Mouse (Mus musculus): Measurements from ENCODE around the gene Rhov. TPM values are rescaled to one million over a fixed set of nuclear protein-coding genes. Genes with fewer than 3 reads are reported as not detected.

Gene Rhov
- total RNA-seq (2015; ENCODE audit: low replicate concordance) (not detected in 2 replicates), total RNA-seq (2017; ENCODE audit: low replicate concordance) (not detected in 2 replicates)

DNA sequence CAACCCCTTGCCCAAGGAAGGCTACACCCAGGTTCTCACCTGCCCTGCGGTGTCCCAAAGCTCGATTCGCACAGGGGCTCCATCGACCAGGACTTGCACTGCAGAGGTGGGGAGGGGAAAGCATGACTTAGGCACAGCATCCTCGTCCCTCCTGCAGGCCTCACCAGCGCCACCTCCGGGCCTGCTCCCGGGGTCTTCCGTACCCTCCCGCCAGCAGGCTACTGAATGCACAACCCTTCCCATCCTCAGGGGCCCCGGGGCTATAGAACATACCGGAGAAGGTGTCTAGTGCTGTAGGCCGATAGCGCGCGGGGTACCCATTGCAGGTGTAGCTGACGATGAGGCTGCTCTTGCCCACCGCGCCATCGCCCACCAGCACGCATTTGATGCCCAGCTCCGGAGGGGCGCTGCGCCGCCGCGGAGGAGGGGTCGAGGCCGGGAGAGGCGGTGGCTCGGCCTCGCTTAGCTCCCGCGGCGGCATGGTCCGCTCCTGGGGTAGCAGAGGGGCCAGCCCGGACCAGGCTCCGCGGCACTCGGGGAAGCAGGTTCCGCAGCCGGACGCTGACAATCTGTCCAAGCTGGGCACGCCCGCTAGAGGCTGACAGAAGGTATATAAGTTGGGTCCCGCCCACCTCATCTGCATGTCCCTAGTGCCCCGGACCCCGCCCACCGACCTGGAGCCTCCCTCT is at the start of gene Rhov:
Gene Rhov, minus strand, starts transcription at position 630 of the 689 bp plus-strand sequence.
- peak; percentile 77 for ATAC-seq (replicated peaks; ENCODE audit: low FRiP score, poor library complexity, severe bottlenecking)

DNA sequence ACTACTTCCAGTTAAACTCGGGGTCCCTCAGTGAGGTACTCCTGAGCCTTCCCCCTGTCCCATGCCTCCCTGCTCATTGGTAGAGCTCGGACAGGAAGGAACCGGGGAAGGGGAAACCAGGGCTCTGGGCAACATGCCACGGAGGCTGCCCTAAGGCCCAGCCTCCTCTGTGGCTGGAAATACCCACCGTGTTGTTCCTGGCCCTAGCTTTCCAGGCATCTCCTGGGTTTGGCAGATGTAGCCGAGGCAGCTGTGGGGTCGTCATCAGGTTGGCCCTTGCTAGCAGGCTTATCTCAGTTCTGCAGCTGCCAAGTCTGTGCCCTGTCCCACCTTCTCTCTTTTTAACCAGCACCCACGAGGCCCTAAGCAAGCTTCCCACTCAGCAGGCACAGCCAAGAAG is 49.5 kb upstream of the Rhov start:
- no peak for ATAC-seq (replicated peaks; ENCODE audit: low FRiP score, poor library complexity, severe bottlenecking)

DNA sequence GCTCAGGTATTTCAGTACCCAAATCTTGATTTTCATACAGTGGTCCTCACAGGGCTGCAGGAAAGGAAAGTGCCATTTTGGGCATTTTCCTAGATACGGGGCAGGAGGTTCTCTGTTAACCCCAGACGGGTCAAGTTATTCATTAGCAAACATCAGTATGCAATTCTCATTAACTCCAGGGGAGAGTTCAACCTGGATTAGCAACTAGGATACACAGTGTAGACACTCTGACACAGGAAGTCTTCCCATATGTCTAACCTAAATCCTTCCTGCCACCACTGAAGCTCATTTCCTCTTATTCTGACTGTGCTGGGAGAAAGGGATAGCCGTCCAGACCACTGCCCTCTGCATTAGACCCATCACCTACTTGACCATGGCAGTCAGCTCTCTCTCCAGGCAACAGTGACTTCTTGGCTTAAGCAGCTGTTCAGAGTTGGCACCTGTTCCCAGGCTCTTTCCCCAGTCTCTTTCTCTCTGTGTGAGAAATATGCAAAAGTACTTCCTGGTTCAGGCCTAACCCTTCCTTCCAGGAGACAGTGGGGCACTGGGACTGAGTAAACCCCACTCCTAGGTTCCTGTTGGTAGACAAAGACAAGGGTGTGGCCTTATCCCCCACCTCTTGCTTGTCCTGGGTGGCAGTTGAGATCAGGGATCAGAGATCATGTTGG is 47.1 kb upstream of the Rhov start:
- no peak for ATAC-seq (replicated peaks; ENCODE audit: low FRiP score, poor library complexity, severe bottlenecking)

DNA sequence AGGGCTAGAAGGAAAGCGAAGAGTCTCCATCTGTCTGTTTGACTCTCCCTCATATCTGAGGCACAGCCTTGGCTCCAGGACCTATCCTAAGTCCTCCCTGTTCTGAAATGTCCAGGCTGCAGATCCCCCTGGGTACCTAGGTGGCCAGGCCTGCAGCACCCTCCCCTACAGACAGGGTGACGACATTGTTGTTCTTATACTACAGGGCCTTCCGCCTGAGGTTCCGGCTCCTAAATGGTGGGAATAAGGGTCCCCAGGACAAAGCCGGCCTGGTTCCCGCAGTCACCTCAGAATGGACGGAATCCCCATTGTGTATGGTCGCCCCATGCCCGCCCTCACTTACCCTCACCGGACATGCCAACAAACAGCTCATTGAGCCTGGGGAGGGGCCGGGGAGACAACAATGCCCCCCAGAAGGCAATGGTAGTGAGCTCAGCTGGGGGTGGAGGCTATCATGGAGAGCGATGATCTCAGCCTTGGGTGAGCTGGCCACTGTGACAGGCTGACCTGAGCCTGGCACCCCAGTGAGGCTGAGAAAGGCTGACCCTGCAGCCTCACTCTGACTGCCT is 43.8 kb upstream of the Rhov start:
- no peak for ATAC-seq (replicated peaks; ENCODE audit: low FRiP score, poor library complexity, severe bottlenecking)

DNA sequence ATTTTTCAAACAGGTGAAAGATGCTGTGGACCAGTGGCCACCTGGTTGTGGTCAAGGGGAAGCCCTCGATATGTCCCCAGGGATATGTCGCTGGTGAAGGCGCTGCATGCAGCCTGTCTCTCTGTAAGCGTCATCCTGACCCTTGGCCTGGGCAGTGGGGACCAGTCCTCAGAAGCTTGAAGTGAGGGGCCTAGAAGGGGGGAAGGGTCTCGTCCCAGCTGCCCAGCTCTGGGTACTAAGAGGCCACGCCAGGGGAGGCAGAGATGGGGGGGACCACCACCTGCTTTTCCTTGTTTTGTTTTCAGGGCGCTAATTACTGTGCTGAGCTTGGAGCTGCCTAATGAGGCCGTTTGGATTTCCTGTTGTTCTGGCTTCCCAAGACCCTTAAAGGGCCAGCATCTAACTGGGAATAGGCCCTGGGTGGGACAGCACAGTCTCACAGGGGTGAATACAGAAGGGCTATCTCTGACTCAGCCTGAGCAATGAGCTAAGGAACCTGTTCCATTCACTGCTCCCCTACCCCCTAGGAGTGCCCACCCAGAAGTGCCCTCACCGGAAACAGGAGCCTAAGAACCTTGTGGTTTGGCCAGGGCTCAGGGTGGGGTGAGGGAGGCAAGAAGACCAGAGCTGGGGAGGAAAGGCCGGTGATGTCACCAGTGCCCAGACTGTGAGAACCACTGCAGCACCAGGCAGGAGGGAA is 42.9 kb upstream of the Rhov start:
- ATAC-seq (replicated peaks; ENCODE audit: low FRiP score, poor library complexity, severe bottlenecking): no peak

DNA sequence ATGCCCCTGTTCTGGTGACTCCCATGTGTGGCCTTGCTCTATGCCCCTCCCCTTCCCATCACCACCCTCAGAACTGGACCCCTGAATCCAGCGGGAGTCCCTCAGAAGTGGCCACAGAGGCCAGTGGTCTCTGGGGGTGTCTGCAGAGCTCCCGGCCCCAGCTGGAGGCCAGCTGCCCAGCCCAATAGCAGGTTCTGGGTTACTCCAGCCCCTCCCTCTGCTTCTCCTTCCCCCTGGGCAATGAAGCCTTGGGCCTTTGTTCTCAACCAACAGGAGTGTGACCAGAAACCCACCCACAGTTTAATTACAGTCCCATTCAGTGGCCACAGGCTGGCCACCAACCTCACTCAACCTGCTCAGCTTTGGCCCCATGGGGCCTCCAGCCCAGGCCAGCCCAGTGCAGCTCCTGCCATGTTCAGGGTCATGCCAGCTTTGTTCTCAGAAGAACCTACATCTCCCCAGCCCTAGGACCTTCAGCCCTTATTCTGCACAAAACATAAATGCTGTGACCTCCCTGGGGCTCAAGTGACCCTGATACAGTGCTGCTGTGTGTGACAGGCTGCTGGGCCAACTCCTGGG is 41.4 kb upstream of the Rhov start:
- ATAC-seq (replicated peaks; ENCODE audit: low FRiP score, poor library complexity, severe bottlenecking): no peak

DNA sequence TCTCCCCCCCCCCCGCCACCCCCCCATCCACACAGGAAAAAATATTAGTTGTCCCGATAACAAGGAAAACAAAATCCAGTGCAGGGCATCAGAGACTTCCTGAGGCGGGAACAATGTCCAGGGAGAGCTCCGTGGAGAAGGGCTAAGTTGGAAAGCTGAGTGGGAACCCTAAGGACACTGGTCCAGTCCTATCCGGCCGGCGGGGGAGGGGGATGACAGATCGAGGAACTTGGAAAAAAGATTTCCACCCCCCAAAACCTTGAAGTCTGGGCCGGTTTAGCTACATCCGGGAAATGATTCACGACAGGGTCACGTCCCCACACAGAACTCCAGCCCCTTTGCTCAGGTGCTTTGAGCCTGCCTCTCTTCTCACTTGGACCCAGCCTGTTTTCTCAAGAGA is 40.5 kb upstream of the Rhov start:
- no peak for ATAC-seq (replicated peaks; ENCODE audit: low FRiP score, poor library complexity, severe bottlenecking)

DNA sequence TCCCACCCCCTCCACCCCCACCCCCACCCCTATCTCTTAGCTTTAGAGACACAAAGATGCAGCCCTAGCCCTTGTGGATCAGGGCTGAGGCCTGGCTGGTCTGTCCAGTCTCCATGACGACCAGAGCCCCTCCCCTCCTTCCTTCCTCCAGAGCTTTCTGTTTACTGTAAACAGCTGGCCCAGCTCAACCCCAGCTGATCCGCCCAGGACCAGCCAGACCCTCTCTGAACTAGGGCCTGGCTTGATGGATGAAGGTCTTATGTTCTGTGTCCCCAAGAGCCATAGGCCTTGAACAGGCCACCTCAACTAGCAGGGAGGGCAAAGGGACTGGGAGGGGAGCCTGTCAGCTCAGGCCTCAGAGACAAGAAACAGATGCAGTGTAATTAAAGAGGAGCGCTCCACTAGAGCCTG is 33.7 kb upstream of the Rhov start:
- no peak for ATAC-seq (replicated peaks; ENCODE audit: low FRiP score, poor library complexity, severe bottlenecking)

DNA sequence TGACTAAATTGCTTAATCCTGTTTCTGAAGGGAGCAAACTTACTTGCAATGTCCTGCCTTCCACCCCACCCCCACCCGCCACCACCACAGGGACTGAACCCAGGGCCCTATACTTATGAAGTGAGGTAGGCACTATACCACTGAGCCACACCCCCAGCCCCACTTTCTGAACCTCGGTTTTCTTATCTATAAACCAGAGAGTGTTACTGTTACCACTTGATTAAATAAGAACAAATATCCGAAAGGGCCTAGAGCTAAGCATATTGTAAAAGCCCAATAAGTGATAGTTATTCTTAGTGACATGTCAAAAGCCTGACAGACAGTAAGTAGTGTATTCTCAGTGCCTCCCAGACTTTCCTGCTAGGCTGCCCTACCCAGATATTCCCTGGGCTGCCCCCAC is 33.3 kb upstream of the Rhov start:
- no peak for ATAC-seq (replicated peaks; ENCODE audit: low FRiP score, poor library complexity, severe bottlenecking)

DNA sequence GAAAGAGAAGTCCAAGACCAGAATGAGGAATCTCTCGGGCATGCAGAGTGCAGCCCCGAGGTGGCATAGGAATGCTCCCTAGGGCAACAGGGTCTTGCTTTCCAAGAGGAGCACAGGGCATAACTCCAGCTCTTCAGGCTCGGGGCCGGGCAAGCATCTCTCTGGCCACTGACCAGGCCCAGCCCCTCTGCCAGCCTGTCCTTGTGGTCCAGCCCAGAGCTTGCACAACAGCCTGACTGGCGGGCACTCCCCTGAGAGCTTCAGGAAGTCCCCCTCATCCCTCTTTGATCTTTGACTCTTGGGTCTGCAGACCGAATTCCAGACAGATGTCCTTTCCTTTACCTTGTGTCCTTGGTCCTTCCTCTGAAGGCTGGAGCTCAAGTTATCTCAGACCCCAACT is 31.8 kb upstream of the Rhov start:
- ATAC-seq (replicated peaks; ENCODE audit: low FRiP score, poor library complexity, severe bottlenecking): no peak

DNA sequence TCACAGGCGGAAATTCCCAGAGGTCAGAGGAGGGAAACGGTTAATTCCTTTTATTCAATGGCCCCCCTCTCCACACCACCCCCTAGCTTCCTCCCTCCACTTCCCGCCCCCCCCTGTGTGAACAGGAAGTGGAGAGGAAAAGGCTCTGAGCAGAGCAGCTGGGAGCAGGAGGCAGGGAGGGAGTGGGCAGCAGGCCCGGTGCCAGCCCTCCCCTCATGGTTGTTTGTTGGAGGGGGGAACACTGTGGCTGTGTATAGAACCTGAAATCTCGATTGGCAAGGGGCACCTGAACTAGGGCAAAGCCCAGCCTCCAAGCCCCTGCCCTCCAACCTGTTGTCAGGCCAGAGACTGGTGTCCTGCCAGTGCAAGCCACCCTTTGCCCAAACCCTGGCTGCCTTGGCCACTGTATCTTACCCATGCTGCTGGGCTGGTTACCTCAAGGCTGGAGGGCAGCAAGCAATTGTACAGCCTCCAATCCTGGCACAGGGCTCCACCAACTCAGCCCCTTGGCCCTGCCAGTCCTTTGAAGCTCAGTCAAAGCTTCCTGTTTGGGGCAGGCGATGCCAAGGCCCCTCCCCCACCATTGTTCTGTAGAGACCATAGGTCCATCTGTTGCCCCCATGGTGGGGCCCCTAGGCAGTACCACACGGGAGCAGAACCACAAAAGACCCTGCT is 29.9 kb upstream of the Rhov start:
- ATAC-seq (replicated peaks; ENCODE audit: low FRiP score, poor library complexity, severe bottlenecking): no peak

DNA sequence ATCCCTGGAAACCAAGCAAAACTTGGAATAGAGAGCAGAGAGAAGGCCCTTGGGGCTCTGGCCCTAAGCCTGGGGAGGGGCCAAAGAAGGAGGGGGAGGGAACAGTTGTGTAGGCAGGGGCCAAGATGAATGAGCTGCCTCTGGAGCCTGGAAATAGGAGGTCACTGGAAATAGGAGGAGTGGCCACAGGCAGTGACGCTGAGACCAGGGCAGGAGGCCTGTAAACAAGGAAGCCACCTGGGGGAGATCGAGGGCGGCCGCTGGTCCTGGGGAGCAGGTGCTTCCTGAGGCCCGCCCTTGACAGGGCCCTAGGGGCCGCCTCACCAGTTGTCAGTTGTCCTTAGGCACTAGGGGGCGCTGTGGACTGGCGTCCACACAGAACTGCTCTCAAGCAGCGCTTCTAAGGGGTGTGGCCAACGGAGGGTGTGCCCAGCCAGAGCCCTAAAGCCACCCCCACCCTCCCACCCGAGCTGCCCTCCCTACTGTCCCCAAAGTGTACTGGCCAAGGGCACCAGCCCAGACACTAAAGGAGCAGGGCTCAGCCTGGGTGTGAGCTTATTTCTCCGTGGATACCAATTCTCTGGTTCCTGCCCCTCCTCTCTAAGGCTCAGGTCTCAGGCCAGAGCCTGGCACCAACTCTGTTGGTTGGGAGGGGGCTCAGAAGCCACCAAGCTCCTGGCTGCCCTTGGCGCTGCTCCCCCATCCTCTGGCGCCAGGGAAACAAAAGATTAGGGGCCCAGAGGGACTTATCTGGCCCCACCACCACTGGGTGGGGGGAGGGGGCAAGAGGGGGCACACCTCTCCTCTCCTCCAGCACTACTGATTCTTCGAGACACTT is 29.1 kb upstream of the Rhov start:
- peak; percentile 86 for ATAC-seq (replicated peaks; ENCODE audit: low FRiP score, poor library complexity, severe bottlenecking)

DNA sequence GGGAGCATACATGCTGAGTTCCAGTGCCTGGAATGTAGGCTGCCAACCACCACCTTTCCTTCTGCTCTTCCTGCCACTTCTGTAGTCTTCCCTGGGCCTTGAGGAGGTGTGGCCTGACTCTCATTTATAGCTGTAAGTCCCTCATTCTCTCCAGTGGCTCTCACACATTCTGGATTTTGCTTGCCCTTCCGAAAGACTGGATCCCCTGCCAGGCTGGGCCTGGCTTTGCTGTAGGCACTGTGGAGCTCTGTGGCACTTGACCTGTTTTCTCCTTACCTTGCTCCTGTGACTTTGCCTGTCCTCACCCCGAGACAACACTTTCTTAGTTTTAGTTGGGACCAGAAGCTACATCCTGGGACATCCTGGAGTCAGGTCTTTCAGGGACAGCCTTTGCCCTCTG is 27.8 kb upstream of the Rhov start:
- no peak for ATAC-seq (replicated peaks; ENCODE audit: low FRiP score, poor library complexity, severe bottlenecking)

DNA sequence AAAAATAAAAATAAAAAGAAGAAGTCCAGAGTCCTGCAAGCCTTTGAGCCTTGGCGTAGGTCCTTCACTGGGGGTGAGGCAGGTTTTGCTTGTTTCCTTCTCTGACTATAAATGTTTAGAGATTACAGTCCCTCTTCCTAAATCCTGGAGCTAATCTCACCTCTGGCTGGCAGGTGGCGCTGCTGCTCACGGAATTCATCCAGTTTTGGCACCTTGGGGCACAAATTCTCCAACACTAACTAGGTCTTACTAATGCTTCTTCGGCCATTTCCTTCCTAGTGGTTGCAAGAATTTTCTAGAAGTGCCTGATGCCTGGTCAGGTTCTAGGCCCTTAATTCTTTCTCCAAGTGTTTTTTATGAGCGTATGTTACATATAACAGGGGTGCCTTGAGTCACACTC is 27.3 kb upstream of the Rhov start:
- ATAC-seq (replicated peaks; ENCODE audit: low FRiP score, poor library complexity, severe bottlenecking): no peak

DNA sequence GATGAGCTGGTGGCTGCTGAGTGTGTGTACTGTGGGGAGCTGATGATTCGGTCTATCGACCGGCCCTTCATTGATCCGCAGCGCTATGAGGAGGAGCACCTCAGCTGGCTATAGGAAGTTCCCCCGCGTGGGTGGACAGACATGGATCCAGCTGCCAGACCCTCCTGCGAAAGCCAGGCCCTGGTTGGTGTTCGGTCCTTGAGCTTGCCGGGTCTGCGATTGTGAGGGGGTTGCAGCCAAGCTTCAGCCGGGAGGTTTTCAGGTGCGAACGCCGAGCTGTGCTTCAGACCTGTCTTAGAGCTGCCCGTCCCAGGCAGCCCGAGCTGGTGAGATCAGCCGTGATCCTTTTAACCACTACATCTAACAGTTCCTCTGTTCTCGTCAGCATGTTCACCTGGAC is 26.4 kb upstream of the Rhov start:
- ATAC-seq (replicated peaks; ENCODE audit: low FRiP score, poor library complexity, severe bottlenecking): no peak

DNA sequence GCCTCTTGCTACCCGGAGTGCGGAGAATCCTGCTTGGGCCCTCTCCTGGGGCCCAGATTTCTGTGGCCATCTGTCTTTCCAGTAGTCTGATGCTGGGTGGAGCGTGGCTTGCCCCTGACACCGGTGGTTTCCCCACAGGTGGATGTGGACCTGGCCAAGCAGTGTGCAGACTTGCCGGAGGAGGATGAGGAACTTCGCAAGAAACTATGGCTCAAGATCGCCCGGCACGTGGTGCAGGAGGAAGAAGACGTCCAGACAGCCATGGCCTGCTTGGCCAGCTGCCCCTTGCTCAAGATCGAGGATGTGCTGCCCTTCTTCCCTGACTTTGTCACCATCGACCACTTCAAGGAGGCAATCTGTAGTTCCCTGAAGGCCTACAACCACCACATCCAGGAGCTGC is 25.7 kb upstream of the Rhov start:
- no peak for ATAC-seq (replicated peaks; ENCODE audit: low FRiP score, poor library complexity, severe bottlenecking)

DNA sequence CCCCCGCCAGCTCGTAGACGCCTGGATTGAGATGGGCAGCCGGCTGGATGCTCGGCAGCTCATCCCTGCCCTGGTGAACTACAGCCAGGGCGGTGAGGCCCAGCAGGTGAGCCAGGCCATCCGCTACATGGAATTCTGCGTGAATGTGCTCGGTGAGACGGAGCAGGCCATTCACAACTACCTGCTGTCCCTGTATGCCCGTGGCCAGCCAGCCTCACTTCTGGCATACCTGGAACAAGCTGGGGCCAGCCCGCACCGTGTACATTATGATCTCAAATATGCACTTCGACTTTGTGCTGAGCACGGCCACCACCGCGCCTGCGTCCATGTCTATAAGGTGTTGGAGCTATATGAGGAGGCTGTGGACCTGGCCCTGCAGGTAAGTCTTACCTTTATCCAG is 23.3 kb upstream of the Rhov start:
- no peak for ATAC-seq (replicated peaks; ENCODE audit: low FRiP score, poor library complexity, severe bottlenecking)

DNA sequence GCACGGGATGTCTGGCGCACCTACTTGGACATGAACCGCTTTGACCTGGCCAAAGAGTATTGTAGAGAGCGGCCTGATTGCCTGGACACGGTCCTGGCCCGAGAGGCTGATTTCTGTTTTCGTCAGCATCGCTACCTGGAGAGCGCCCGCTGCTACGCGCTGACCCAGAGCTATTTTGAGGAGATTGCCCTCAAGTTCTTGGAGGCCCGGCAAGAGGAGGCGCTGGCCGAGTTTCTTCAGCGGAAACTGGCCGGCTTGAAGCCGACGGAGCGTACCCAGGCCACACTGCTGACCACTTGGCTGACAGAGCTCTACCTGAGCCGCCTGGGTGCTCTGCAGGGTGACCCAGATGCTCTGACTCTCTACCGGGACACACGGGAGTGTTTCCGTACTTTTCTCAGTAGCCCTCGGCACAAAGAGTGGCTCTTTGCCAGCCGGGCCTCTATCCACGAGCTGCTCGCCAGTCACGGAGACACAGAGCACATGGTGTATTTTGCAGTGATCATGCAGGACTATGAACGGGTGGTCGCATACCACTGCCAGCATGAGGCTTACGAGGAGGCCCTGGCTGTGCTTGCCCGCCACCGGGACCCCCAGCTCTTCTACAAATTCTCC is 22.8 kb upstream of the Rhov start:
- ATAC-seq (replicated peaks; ENCODE audit: low FRiP score, poor library complexity, severe bottlenecking): no peak

DNA sequence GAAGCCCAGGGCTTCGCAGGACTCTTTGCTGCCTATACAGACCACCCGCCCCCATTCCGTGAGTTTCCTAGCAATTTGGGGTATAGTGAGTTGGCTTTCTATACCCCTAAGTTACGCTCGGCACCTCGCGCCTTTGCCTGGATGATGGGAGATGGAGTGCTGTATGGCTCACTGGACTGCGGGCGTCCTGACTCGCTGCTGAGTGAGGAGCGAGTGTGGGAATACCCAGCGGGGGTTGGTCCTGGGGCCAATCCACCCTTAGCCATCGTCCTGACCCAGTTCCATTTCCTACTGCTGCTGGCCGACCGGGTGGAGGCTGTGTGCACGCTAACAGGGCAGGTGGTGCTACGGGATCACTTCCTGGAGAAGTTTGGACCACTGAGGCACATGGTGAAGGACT is 22.2 kb upstream of the Rhov start:
- ATAC-seq (replicated peaks; ENCODE audit: low FRiP score, poor library complexity, severe bottlenecking): no peak
